Mouse (Mus musculus): ENCODE measurements around the gene Rpl13a.

GRCm38 (mm10) chr7:45175929-45176328 lies 47.4 kb upstream of the Rpl13a start:
- TF ChIP-seq USF1 (IDR thresholded peaks at IDR 0.05; ENCODE audit: low read depth) = no peak
- no peak for TF ChIP-seq CTCF (IDR thresholded peaks at IDR 0.05; ENCODE audit: control insufficient read depth, insufficient read depth, insufficient read length)
- TF ChIP-seq CEBPB (IDR thresholded peaks at IDR 0.05; ENCODE audit: low read depth) = no peak
